Mouse (Mus musculus) liver, adult 2 months (tissue): ENCODE results near the gene Kif1b.

ENCODE experiments used
- CTCF ChIP-seq: fragments of 200-500 bp; IDR thresholded peaks from 2 replicates; pipeline ENCODE4 v1.5.1; 2011; ENCODE audit warnings: low read depth, low read length, control low read depth
- POLR2A ChIP-seq: fragments of 200-500 bp; IDR thresholded peaks from 2 replicates; pipeline ENCODE4 v1.6.1; 2011; ENCODE audit warnings: low read length, control low read depth; ENCODE audit not compliant: insufficient read depth; ENCODE audit errors: extremely low read depth

DNA sequence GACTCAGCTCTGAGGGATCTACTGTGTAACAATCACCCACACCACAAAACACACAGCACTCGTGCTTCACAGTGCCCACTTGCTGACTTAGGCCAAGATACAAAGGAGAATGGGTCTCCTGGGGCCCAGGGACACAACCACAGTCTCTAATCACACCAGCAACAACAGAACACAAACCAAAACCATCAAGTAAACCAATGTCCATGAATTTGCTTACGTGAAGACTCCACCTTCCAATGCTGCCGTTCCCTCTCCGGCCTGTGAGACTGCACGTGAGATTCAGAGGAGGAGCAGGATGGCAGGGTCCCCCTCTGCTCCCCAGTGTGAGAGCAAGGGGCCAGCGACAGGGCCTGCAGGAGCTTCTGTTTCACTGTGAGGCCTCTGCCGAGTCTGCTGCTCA, 25.2 kb upstream of the Kif1b start:
- no peak for TF ChIP-seq POLR2A
- TF ChIP-seq CTCF = no peak
